Comparison of ENCODE assay signal across 8 mouse cellular contexts in genomic region chr7:79273738-79274472, GRCm38 (mm10). TPM values are rescaled to one million over a fixed set of nuclear protein-coding genes. Genes with fewer than 3 reads are reported as not detected.
DNase-seq lines count a peak whose midpoint lies in the region; ATAC-seq lines count a peak whose summit lies in the region.

No protein-coding gene starts in this region.

- no peaks in the 10 kb centered on the region for H3K36me3 ChIP-seq in forebrain, embryonic 11.5 days (ENCODE audit: control insufficient read depth, insufficient read depth, low read length)
- H3K36me3 ChIP-seq in hindbrain, embryonic 16.5 days (ENCODE audit: control insufficient read depth, insufficient read depth, low read length): no peaks in the 10 kb centered on the region
- H3K36me3 ChIP-seq in liver, embryonic 12.5 days: peaks cover 5% of the 10 kb centered on the region; the same call in 1 of the 2 replicates

- peak overlapping the region; percentile 53 for H3K27ac ChIP-seq in forebrain, embryonic 11.5 days (ENCODE audit: low read depth, low read length)
- peak overlapping the region; percentile 89 for H3K27ac ChIP-seq in hindbrain, embryonic 16.5 days (ENCODE audit: low read depth, low read length)
- peak overlapping the region; percentile 78 for H3K27ac ChIP-seq in liver, embryonic 12.5 days

- H3K27me3 ChIP-seq in forebrain, embryonic 11.5 days (ENCODE audit: control insufficient read depth, insufficient read depth, low read length): no peaks in the 10 kb centered on the region
- H3K27me3 ChIP-seq in hindbrain, embryonic 16.5 days (replicated peaks; ENCODE audit: control insufficient read depth, insufficient read depth, low read length): no peaks in the 10 kb centered on the region
- no peaks in the 10 kb centered on the region for H3K27me3 ChIP-seq in liver, embryonic 12.5 days (replicated peaks)

- peak overlapping the region; percentile 85 for H3K9ac ChIP-seq in forebrain, embryonic 11.5 days (ENCODE audit: low read length)
- peak overlapping the region; percentile 76 for H3K9ac ChIP-seq in hindbrain, embryonic 16.5 days (ENCODE audit: low read depth, low read length)
- H3K9ac ChIP-seq in liver, embryonic 12.5 days: peak overlapping the region; percentile 93

- peak overlapping the region; percentile 74 for H3K4me3 ChIP-seq in forebrain, embryonic 11.5 days (ENCODE audit: low read depth, low read length)
- H3K4me3 ChIP-seq in hindbrain, embryonic 16.5 days (ENCODE audit: low read length): peak overlapping the region; percentile 81
- H3K4me3 ChIP-seq in liver, embryonic 12.5 days: peak overlapping the region; percentile 90

- H3K9me3 ChIP-seq in forebrain, embryonic 11.5 days (ENCODE audit: control insufficient read depth, low read length): no peaks in the 10 kb centered on the region
- no peaks in the 10 kb centered on the region for H3K9me3 ChIP-seq in hindbrain, embryonic 16.5 days (ENCODE audit: control insufficient read depth, low read length)
- no peaks in the 10 kb centered on the region for H3K9me3 ChIP-seq in liver, embryonic 12.5 days (replicated peaks)

- no peak for ATAC-seq in cerebellum, adult (ENCODE audit: insufficient number of reproducible peaks, low FRiP score, low TSS enrichment)
- no peak for ATAC-seq in forebrain, embryonic 11.5 days (replicated peaks; ENCODE audit: low FRiP score)
- no peak for ATAC-seq in hindbrain, embryonic 16.5 days
- ATAC-seq in liver, embryonic 12.5 days: no peak
- ATAC-seq in frontal cortex, adult (ENCODE audit: low TSS enrichment): no peak

- peak; percentile 57 for DNase-seq in cerebellum, adult 11 months
- DNase-seq in adrenal gland, postnatal 14 days: peak; percentile 81
- no peak for DNase-seq in forebrain, embryonic 11.5 days (ENCODE audit: low spot score)
- peak; percentile 46 for DNase-seq in retina, postnatal 1 day

- peak overlapping the region; percentile 74 for H3K4me2 ChIP-seq in forebrain, embryonic 11.5 days (ENCODE audit: low read depth, low read length, severe bottlenecking)
- H3K4me2 ChIP-seq in hindbrain, embryonic 16.5 days (ENCODE audit: low read length): peak overlapping the region; percentile 85
- peak overlapping the region; percentile 80 for H3K4me2 ChIP-seq in liver, embryonic 12.5 days

- WGBS in forebrain, embryonic 11.5 days: 19% methylated on average over 15 of the region's 15 CpGs
- WGBS in hindbrain, embryonic 16.5 days: 8% methylated on average over 15 of the region's 15 CpGs
- WGBS in liver, embryonic 12.5 days (ENCODE audit: insufficient replicate concordance): 19% methylated on average over 15 of the region's 15 CpGs

- peaks cover 17% of the 10 kb centered on the region for H3K4me1 ChIP-seq in forebrain, embryonic 11.5 days (replicated peaks; ENCODE audit: control insufficient read depth, insufficient read depth, low read length)
- H3K4me1 ChIP-seq in hindbrain, embryonic 16.5 days (ENCODE audit: control insufficient read depth, insufficient read depth, low read depth, low read length): peaks cover 33% of the 10 kb centered on the region
- H3K4me1 ChIP-seq in liver, embryonic 12.5 days: peaks cover 89% of the 10 kb centered on the region

RNA-seq across cellular contexts. Expression of gene Abhd2, which starts 0.9 kb away (rescaled TPM):
- 485 and 569 TPM in 2 replicates for total RNA-seq in adrenal gland, postnatal 14 days (2021)
- 13.2 and 14.1 TPM in 2 replicates for polyA plus RNA-seq in forebrain, embryonic 11.5 days (2014; fragmentation: Nextera tagmentation; extraction: Ambion mirVana)
- 16.3 and 21.4 TPM in 2 replicates for polyA plus RNA-seq in hindbrain, embryonic 16.5 days (2015; fragmentation: Nextera tagmentation; extraction: Ambion mirVana)
- 9.6 and 10.5 TPM in 2 replicates for polyA plus RNA-seq in liver, embryonic 12.5 days (2016; fragmentation: Nextera tagmentation; extraction: Ambion mirVana)
